Mouse (Mus musculus) gastrocnemius, adult 8-10 months (tissue): ENCODE results near the gene Fcrlb. TPM values are rescaled to one million over a fixed set of nuclear protein-coding genes. Genes with fewer than 3 reads are reported as not detected.
"Not testable (repeated sequence)": the region's sequence is repeated elsewhere in the genome, so short reads cannot be mapped to it uniquely, and the experiment has no call there.

Experiments
- DNase-seq, 2 experiments: peaks; one replicate each; pipeline ENCODE4 v3.0.0; 2022; ENCODE audit warnings: low spot score in 2 of 2
- total RNA-seq, 4 experiments: library from RNA; stranded (reverse); gene quantifications; 2 replicates each; pipeline ENCODE4 v1.2.4; 2022

The Fcrlb gene
- not detected for total RNA-seq

- no peak for DNase-seq
These were observed at the start of gene Fcrlb for GRCm38 (mm10) chr1:170912891-170913615. Gene Fcrlb, minus strand, starts transcription at chr1:170912941.

- no peak for DNase-seq
These were observed 49.6 kb upstream of the Fcrlb start for GRCm38 (mm10) chr1:170962301-170962700.

GRCm38 (mm10) chr1:170961101-170961500 lies 48.4 kb upstream of the Fcrlb start:
- DNase-seq = no peak

GRCm38 (mm10) chr1:170959791-170960190 lies 47.0 kb upstream of the Fcrlb start:
- no peak for DNase-seq

- no peak for DNase-seq
These were observed 45.5 kb upstream of the Fcrlb start for GRCm38 (mm10) chr1:170958225-170958624.

GRCm38 (mm10) chr1:170953192-170953591 lies 40.5 kb upstream of the Fcrlb start:
- no peak for DNase-seq

- no peak for DNase-seq
These were observed 38.0 kb upstream of the Fcrlb start for GRCm38 (mm10) chr1:170950772-170951171.

- not testable (repeated sequence) for DNase-seq
These were observed 32.2 kb upstream of the Fcrlb start for GRCm38 (mm10) chr1:170944908-170945307.

- not testable (repeated sequence) for DNase-seq
These were observed 31.4 kb upstream of the Fcrlb start for GRCm38 (mm10) chr1:170944151-170944550.

GRCm38 (mm10) chr1:170939255-170939654 lies 26.5 kb upstream of the Fcrlb start:
- no peak for DNase-seq

- DNase-seq = no peak
These were observed 21.6 kb upstream of the Fcrlb start for GRCm38 (mm10) chr1:170934383-170934782.

- no peak for DNase-seq
These were observed 21.2 kb upstream of the Fcrlb start for GRCm38 (mm10) chr1:170933940-170934339.

GRCm38 (mm10) chr1:170933386-170933920 lies 20.7 kb upstream of the Fcrlb start:
- no peak for DNase-seq

GRCm38 (mm10) chr1:170932043-170932442 lies 19.3 kb upstream of the Fcrlb start:
- DNase-seq = no peak

GRCm38 (mm10) chr1:170929245-170929644 lies 16.5 kb upstream of the Fcrlb start:
- no peak for DNase-seq

- no peak for DNase-seq
These were observed 15.7 kb upstream of the Fcrlb start for GRCm38 (mm10) chr1:170928467-170928866.

GRCm38 (mm10) chr1:170927378-170927777 lies 14.6 kb upstream of the Fcrlb start, which contains the start of gene Fcrla:
Gene Fcrla, minus strand, starts transcription at chr1:170927583.
- DNase-seq = no peak

GRCm38 (mm10) chr1:170926941-170927340 lies 14.2 kb upstream of the Fcrlb start:
- DNase-seq = no peak

- DNase-seq = no peak
These were observed 11.7 kb upstream of the Fcrlb start for GRCm38 (mm10) chr1:170924485-170924884.

GRCm38 (mm10) chr1:170919308-170919707 lies 6.6 kb upstream of the Fcrlb start:
- no peak for DNase-seq

GRCm38 (mm10) chr1:170915657-170916056 lies 2.9 kb upstream of the Fcrlb start:
- no peak for DNase-seq

- no peak for DNase-seq
These were observed 657 bp downstream of the Fcrlb start for GRCm38 (mm10) chr1:170911907-170912660.
